In the genomic region with DNA sequence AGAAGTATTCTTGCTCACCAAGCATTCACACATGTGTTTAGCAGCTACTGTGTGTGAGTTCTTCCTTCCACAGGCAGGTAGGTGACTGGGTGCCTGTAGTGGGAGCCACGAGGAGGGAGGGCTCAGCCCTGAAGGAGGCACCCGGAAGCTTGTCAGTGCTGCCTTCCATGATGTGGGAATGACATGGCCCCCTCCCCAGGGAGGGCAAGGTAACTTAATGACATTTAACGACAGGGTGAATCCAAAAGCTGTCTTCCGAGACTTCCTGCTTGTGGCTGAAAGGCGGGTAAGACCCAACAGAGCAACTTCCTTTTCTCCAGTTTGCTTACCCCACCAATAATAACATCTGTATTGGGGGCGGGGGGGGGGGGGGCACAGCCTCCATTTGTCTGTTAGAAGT, we compare ENCODE assay signal across 19 mouse cellular contexts. TPM values are rescaled to one million over a fixed set of nuclear protein-coding genes. Genes with fewer than 3 reads are reported as not detected.
DNase-seq lines count a peak whose midpoint lies in the region; ATAC-seq and TF ChIP-seq lines count a peak whose summit lies in the region.
"Had no signal": no experiment of that assay in that cellular context is flagged by ENCODE, and none has a peak within 500 bp of the region (broad histone marks: within the 10 kb centered on the region; RNA-seq: fewer than 3 reads in every experiment).

No protein-coding gene starts in this region.

- H3K27ac ChIP-seq in gastrocnemius, adult 2 months, result peak overlapping the region; percentile 24
- peak overlapping the region; percentile 53 for H3K27ac ChIP-seq in thymus, adult 2 months (ENCODE audit: control insufficient read depth, insufficient read depth, low read length)
- H3K27ac ChIP-seq: embryonic facial prominence, embryonic 13.5 days; forebrain, embryonic 15.5 days; kidney, postnatal 0 days; neural tube, embryonic 13.5 days had no signal

- peaks cover 11% of the 10 kb centered on the region for H3K36me3 ChIP-seq in thymus, adult 2 months (ENCODE audit: control insufficient read depth, insufficient read depth, low read length)

- H3K4me3 ChIP-seq in gastrocnemius, adult 2 months, result no peak overlapping the region
- no peak overlapping the region for H3K4me3 ChIP-seq in thymus, adult 2 months (ENCODE audit: control insufficient read depth, insufficient read depth, low read length)
- H3K4me3 ChIP-seq: embryonic facial prominence, embryonic 13.5 days; forebrain, embryonic 15.5 days; heart, embryonic 12.5 days; neural tube, embryonic 13.5 days; stomach, embryonic 15.5 days had no signal

- DNase-seq in gastrocnemius, adult 2 months, result no peak
- no peak for DNase-seq in gastrocnemius, postnatal 4 days (ENCODE audit: low spot score in 2 of 2)
- DNase-seq in 416B (ENCODE audit: low read depth), result peak; percentile 24
- DNase-seq in thymus, adult 2 months, result peak; percentile 37
- DNase-seq in kidney, adult 11 months, result no peak
- no peak for DNase-seq in left cerebral cortex, adult 18-20 months (ENCODE audit: low spot score in 2 of 2)
- no peak for DNase-seq in c-Kit-positive CD71-positive TER-119-positive erythroid progenitor cells, embryonic 14.5 days (ENCODE audit: low spot score)
- DNase-seq: cerebellum, postnatal 10 days; lung, adult 2 months had no signal

- intact Hi-C loops in gastrocnemius, adult 2 months (cut with DNase I), result loop anchor here (5.0 kb wide), 1 partner anchor 202 kb away; no protein-coding TSS in a partner anchor

- TF ChIP-seq POLR2A in thymus, adult 2 months (IDR thresholded peaks at IDR 0.05; ENCODE audit: control insufficient read depth, extremely low read depth, insufficient read depth, low read length, poor library complexity), result no peak

- no peaks in the 10 kb centered on the region for H3K27me3 ChIP-seq in thymus, adult 2 months (ENCODE audit: control insufficient read depth, insufficient read depth, low read length)
- H3K27me3 ChIP-seq: CH12.LX; embryonic facial prominence, embryonic 13.5 days; heart, embryonic 12.5 days; stomach, embryonic 15.5 days had no signal

- 3% methylated on average over 6 of the region's 6 CpGs for WGBS in thymus, adult 2 months

- peak; percentile 56 to 63; a peak in 3 of 4 replicates for ATAC-seq in hematopoietic stem cell, adult 5-6 weeks (replicated peaks in 1 of 2; ENCODE audit: insufficient read depth in 1 of 2, low FRiP score in 2 of 2, low TSS enrichment in 1 of 2, low read depth in 1 of 2, poor library complexity in 2 of 2, severe bottlenecking in 2 of 2)
- ATAC-seq: forebrain, embryonic 15.5 days; hindbrain, embryonic 16.5 days; intestine, postnatal 0 days had no signal

- no peak for TF ChIP-seq CTCF in gastrocnemius, adult 2 months (IDR thresholded peaks at IDR 0.05)
- no peak for TF ChIP-seq CTCF in thymus, adult 2 months (IDR thresholded peaks at IDR 0.05; ENCODE audit: borderline replicate concordance, control insufficient read depth, extremely low read depth, insufficient read depth, low read length, poor library complexity)

- H3K4me1 ChIP-seq in thymus, adult 2 months (replicated peaks; ENCODE audit: control insufficient read depth, insufficient read depth, low read length), result peaks cover 8% of the 10 kb centered on the region

RNA-seq across cellular contexts. Expression of gene Foxp4, which starts 23.7 kb away (rescaled TPM):
- total RNA-seq in gastrocnemius, adult 2 months (2021), result 1 to 10 TPM; 7.3 to 7.9 TPM
- total RNA-seq in gastrocnemius, postnatal 4 days (2021), result 10 to 100 TPM; 18.9 to 22.3 TPM
- total RNA-seq in hematopoietic stem cell, adult 5-6 weeks (2017), result 7.0 and 7.1 TPM in 2 replicates
- polyA plus RNA-seq in thymus, adult 2 months (2012; rRNA removed), result 194 and 212 TPM in 2 replicates
- total RNA-seq in left cerebral cortex, adult 18-20 months (2021), result 10 to 100 TPM; 47.6 to 47.8 TPM

Comparison
In these comparisons a context has a peak if more than half of its experiments do, and no peak if none do; other contexts are left out.
1. DNase-seq: peak in 416B (single experiment) and thymus, adult 2 months (single experiment); none in gastrocnemius, adult 2 months (single experiment), gastrocnemius, postnatal 4 days (0 of 2), kidney, adult 11 months (single experiment), left cerebral cortex, adult 18-20 months (0 of 2) and c-Kit-positive CD71-positive TER-119-positive erythroid progenitor cells, embryonic 14.5 days (single experiment).